Mouse (Mus musculus) regulatory T cell (primary cell): ENCODE measurements around the gene Dennd6a.
"Not testable (repeated sequence)": the region's sequence is repeated elsewhere in the genome, so short reads cannot be mapped to it uniquely, and the experiment has no call there.

Experiments used
- in situ Hi-C: fragments of 300-600 bp; cut with MboI, MseI; formaldehyde crosslinking; loops from one replicate; pipeline ENCODE4 v1.15.1; 2025; ENCODE audit warnings: high pct_unique_total_duplicates

Gene Dennd6a

DNA sequence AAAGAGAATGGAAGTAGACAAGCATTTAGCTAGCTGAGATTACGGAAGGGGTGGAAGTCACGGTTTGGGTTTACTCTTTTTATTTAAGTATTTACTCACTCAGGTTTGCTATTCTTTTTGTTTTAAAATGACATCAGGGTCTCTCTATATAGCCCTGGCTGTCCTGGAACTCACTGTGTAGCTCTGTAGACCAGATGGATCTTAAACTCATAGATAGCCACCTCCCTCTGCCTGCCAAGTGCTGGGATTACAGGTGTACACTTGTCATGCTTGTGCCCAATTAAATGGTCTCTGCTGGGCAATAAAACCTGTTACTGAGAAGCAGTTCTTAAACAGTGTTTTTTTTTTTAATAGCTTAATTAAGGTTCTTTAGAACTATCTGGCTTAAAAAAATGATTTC, 66.3 kb downstream of the Dennd6a start:
- in situ Hi-C loops, result no loop called here

- in situ Hi-C loops, result no loop called here
These were observed 69.5 kb downstream of the Dennd6a start for GRCm38 (mm10) chr14:26643006-26643624.

DNA sequence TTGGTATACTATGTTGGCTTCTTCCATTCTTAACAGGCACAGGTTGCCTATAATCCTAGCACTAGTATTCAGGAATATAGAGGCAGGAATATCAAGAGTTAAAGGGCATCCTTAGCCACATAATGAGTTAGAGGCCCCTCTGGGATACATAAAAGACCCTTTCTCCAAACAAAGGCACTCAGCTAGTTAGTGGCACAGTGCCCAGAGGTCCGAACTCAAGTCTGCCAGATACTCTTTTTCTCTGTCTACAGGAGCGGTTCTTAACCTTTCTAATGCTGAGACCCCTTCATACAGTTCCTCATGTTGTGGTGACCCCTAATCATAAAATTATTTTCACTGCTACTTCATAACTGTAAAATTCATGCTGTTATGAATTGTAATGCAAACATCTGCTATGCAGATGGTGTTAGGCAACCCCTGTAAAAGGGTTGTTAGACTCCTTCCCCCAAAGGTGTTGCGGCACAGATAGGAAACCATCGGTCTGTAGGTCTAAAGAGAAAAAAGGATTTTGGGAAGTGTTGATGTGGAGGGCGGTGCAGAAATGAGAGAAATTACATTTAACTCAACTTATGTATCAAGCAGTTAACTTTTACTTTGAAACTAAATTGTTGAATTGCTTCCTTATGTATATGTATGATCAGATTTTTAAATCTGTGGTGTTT, 72.5 kb downstream of the Dennd6a start:
- in situ Hi-C loops, result no loop called here

- in situ Hi-C loops, result no loop called here
These were observed 74.2 kb downstream of the Dennd6a start for GRCm38 (mm10) chr14:26647811-26648210.

DNA sequence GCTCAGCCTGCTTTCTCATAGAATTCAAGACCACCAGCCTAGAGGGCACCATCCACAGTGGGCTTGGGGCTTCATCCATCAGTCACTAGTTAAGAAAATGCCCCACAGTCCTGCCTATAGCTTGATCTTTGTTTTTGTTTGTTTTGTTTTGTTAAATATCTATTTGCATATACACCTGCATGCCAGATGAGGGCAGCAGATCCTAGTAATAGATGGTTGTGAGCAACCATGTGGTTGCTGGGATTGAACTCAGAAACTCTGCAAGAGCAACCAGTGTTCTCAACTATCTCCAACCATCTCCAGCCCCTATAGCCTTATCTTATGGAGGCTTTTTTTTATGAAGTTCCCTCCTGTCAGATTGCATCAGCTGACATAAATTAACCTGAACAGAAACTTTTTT, 78.2 kb downstream of the Dennd6a start:
- in situ Hi-C loops, result loop anchor here (10.0 kb wide), 1 partner anchor 1377 kb away; no protein-coding TSS in a partner anchor

- in situ Hi-C loops, result loop anchor here (10.0 kb wide), 1 partner anchor 1383 kb away; no protein-coding TSS in a partner anchor
These were observed 84.5 kb downstream of the Dennd6a start for GRCm38 (mm10) chr14:26658178-26658577.

DNA sequence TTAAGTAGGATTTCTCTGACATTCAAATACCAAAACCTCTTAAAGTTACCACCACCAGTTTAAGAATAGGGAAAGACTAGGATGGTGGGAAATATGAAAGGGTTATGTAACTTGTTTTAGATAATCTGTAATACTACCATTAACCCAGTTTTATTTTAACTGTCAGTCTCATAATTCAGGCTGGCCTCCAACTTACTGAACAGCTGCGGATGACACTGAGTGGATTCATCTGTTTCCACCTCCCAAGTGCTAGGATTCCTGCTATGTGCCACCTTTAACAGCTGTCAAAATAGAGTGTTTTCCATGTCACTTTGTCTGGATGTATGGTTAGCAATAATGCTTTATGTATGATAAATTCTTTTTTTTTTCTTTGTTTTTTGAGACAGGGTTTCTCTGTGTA, 86.6 kb downstream of the Dennd6a start:
- in situ Hi-C loops, result no loop called here

- in situ Hi-C loops, result no loop called here
These were observed 88.4 kb downstream of the Dennd6a start for GRCm38 (mm10) chr14:26662016-26662415.

GRCm38 (mm10) chr14:26662488-26662887, 88.8 kb downstream of the Dennd6a start:
- in situ Hi-C loops, result no loop called here

DNA sequence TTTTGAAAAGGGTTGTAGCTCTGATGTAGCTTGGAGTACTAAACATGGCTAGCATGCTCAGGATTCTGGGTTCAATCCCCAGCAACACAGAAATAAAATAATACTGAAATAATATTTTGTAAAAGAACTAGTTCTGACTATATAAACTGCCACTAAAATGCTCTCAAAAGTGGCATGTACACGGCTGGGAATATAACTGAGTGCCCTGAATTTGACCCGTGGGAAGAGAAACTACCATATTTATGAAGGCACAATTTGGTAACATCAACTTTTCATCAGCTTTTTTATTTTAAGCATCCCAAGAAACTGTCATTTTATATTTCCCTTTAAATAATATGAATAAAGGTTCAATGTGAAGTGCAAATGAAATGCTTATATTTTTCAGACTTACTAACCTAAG, 90.2 kb downstream of the Dennd6a start:
- in situ Hi-C loops, result no loop called here

- in situ Hi-C loops, result no loop called here
These were observed 94.3 kb downstream of the Dennd6a start for GRCm38 (mm10) chr14:26667991-26668370.

GRCm38 (mm10) chr14:26668371-26669291, 95.0 kb downstream of the Dennd6a start:
- in situ Hi-C loops, result no loop called here

DNA sequence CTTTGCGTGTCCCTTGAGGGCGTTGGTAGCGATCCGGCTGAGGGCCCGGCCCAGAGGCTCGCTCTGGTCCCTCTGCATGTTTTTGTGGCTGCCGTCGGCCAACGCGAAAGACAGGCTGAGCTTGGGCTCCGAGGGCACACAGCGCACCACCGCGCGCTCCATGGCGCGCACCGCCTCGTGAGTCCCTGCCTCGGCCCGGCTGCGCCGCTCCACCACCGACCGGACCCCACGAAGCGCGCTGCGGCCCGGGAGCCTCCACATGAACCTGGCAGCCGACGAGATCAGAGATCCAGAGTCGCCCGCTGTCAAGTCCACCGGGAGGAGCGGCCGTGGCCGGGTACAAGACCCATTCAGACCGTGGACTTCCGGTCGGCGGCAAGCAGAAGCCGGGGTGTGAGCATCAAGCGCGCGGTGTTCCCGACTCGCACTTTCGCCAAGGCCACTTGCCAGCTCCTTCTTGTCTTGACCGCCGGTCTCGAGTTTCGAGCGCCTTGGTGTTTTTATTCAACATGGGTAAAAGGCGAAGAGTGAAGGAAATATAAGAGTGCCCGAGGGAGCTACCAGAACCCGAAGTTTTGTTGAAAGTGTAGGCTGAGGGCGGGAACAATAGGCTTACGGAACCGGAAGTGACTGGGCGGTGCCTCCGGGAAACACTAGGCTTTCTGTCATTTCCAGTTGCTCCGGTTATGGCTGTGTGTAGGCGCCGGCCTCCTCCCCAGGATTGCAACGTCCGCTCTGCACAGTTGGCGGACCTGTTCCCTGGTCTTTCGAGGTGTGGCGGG, 95.8 kb downstream of the Dennd6a start, which contains the start of gene Pde12:
Pde12 (minus strand) TSS at position 592 of the 782 bp plus-strand sequence.
- in situ Hi-C loops, result no loop called here

DNA sequence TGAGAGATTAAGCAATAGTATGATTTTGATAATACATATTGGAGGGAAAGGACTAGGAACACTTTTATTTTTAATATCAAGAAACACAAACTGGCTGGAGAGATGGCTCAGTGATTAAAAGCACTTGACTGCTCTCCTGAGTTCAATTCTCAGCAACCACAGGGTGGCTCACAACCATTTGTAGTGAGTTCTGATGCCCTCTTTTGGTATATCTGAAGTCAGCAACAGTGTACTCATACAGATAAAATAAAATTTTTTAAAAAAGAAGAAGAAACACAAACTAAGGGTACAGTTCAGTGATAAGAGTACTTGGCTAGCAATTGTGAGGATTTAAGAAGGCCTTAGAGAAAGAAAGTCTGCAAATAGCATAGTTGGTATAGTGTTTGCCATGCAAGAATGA, 97.3 kb downstream of the Dennd6a start:
- in situ Hi-C loops, result no loop called here

- in situ Hi-C loops, result not testable (repeated sequence)
These were observed 98.4 kb downstream of the Dennd6a start for GRCm38 (mm10) chr14:26671870-26672615.

- in situ Hi-C loops, result loop anchor here (5.0 kb wide), 1 partner anchor 53 kb away; no protein-coding TSS in a partner anchor
These were observed 101.0 kb downstream of the Dennd6a start for GRCm38 (mm10) chr14:26674476-26675169.

DNA sequence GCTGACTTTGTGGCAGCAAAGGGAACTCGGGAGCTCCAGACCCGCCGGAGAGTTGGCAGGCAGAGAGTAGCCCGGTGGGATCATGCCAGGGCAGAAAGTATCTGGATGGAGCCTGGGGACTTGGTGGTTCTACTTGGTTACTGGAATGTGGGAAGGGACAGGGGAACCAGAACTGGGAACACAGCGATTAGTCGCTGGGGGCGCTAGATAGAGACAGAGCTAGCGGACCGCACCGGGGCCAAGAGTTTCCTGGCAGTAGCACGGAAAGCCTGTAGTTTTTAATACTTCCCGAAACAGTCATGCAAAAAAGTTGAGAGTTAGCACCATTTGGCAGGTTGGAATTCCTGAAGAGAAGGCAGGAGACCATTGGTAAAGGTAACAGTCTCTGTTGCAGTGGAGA, 101.7 kb downstream of the Dennd6a start:
- in situ Hi-C loops, result loop anchor here (5.0 kb wide), 1 partner anchor 52 kb away; no protein-coding TSS in a partner anchor

DNA sequence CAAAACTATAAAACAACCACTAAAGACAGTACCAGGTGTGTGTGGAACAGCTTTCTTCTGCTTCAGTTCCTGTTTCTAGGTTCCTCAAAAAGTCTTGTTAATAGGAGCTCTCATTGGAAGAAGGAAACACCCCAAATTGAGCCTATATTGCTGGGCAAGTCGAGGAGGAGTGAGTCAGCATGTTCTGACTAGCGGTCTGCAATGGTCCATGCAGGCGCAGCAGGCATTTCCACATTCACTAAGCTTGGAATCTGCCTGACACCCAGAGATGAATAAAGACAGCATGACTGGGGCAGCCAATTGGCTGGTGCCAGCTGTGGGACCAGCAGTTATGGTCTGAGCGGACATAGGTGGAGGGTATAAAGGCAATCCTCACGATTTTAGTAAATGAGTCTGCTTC, 102.1 kb downstream of the Dennd6a start:
- in situ Hi-C loops, result loop anchor here (5.0 kb wide), 1 partner anchor 52 kb away; no protein-coding TSS in a partner anchor
